Mouse (Mus musculus): Measurements from ENCODE around the gene Lhfpl2.

GRCm38 (mm10) chr13:94061256-94061877, 3.8 kb downstream of the Lhfpl2 start:
- no peak for TF ChIP-seq CTCF (conservative IDR thresholded peaks at IDR 0.05; ENCODE audit: low read length)
- no peak for TF ChIP-seq POU5F1 (IDR thresholded peaks at IDR 0.05; ENCODE audit: borderline replicate concordance, low read length)
- TF ChIP-seq NANOG (IDR thresholded peaks at IDR 0.05; ENCODE audit: borderline replicate concordance, low read length), result no peak
